Mouse (Mus musculus): ENCODE measurements around the gene Sdf2. TPM values are rescaled to one million over a fixed set of nuclear protein-coding genes. Genes with fewer than 3 reads are reported as not detected.
A peak's percentile ranks its signal among the peaks of the same experiment; 100 is the strongest.

Sdf2 gene
- total and polyA plus RNA-seq, 2 experiments from 2014 or later = 112 to 113 TPM

GRCm38 (mm10) chr11:78260489-78261258 is 15.1 kb downstream of the Sdf2 start:
- H3K27ac ChIP-seq = no peak overlapping the region
- H3K4me2 ChIP-seq (ENCODE audit: low read depth, low read length) = peak overlapping the region; percentile 82; the same call in 1 of the 2 replicates
- no peaks in the 10 kb centered on the region for H3K4me1 ChIP-seq (ENCODE audit: insufficient read depth, low read length)
- no peak overlapping the region for H3K9ac ChIP-seq (replicated peaks; ENCODE audit: low read length)
- peak overlapping the region; percentile 92 for H3K4me3 ChIP-seq (ENCODE audit: low read length)
- no peak for DNase-seq (ENCODE audit: low spot score)
- no peak for ATAC-seq
- no peaks in the 10 kb centered on the region for H3K27me3 ChIP-seq (ENCODE audit: insufficient read depth, low read length)
- 94% methylated on average over 2 of the region's 2 CpGs for WGBS
- H3K36me3 ChIP-seq (ENCODE audit: insufficient read depth, low read length) = peaks cover 20% of the 10 kb centered on the region
- TF ChIP-seq CTCF (IDR thresholded peaks at IDR 0.05; ENCODE audit: low read depth) = no peak
- no peaks in the 10 kb centered on the region for H3K9me3 ChIP-seq (ENCODE audit: low read length)

GRCm38 (mm10) chr11:78261380-78262352 is 16.1 kb downstream of the Sdf2 start, which contains the start of gene 2610507B11Rik:
Gene 2610507B11Rik (plus strand): TSS chr11:78261752.
- DNase-seq (ENCODE audit: low spot score) (peak; percentile 98), ATAC-seq (peak; percentile 98)
- Histone ChIP-seq H3K4me1 (ENCODE audit: insufficient read depth, low read length) (no peaks in the 10 kb centered on the region), H3K27me3 (ENCODE audit: insufficient read depth, low read length) (no peaks in the 10 kb centered on the region), H3K36me3 (ENCODE audit: insufficient read depth, low read length) (peaks cover 28% of the 10 kb centered on the region), H3K9me3 (ENCODE audit: low read length) (no peaks in the 10 kb centered on the region), H3K27ac (peak within 1 kb of the TSS; percentile 90), H3K9ac (replicated peaks; ENCODE audit: low read length) (peak within 1 kb of the TSS; percentile 81), H3K4me3 (ENCODE audit: low read length) (peak within 1 kb of the TSS; percentile 92), H3K4me2 (ENCODE audit: low read depth, low read length) (peak within 1 kb of the TSS; percentile 82)
- under 1% methylated on average over 101 of the region's 115 CpGs for WGBS
- 0 out of 2 replicates have a peak, but pooled peaks have one; percentile 8 for TF ChIP-seq CTCF (IDR thresholded peaks at IDR 0.05; ENCODE audit: low read depth)

- 4% methylated on average over 8 of the region's 8 CpGs for WGBS
- DNase-seq (ENCODE audit: low spot score) (peak; percentile 90), ATAC-seq (peak; percentile 22; the same call in 1 of the 2 replicates)
- Histone ChIP-seq H3K9me3 (ENCODE audit: low read length) (no peaks in the 10 kb centered on the region), H3K9ac (replicated peaks; ENCODE audit: low read length) (peak overlapping the region; percentile 81; the same call in 1 of the 2 replicates), H3K27me3 (ENCODE audit: insufficient read depth, low read length) (no peaks in the 10 kb centered on the region), H3K4me3 (ENCODE audit: low read length) (peak overlapping the region; percentile 92), H3K27ac (peak overlapping the region; percentile 90; the same call in 1 of the 2 replicates), H3K4me2 (ENCODE audit: low read depth, low read length) (peak overlapping the region; percentile 82), H3K4me1 (ENCODE audit: insufficient read depth, low read length) (no peaks in the 10 kb centered on the region), H3K36me3 (ENCODE audit: insufficient read depth, low read length) (peaks cover 36% of the 10 kb centered on the region)
- peak; percentile 79 for TF ChIP-seq CTCF (IDR thresholded peaks at IDR 0.05; ENCODE audit: low read depth)
Measured at GRCm38 (mm10) chr11:78262550-78262949, 17.0 kb downstream of the Sdf2 start.

- Histone ChIP-seq H3K9me3 (ENCODE audit: low read length) (no peaks in the 10 kb centered on the region), H3K4me3 (ENCODE audit: low read length) (no peak overlapping the region), H3K9ac (replicated peaks; ENCODE audit: low read length) (no peak overlapping the region), H3K4me1 (ENCODE audit: insufficient read depth, low read length) (no peaks in the 10 kb centered on the region), H3K36me3 (ENCODE audit: insufficient read depth, low read length) (peaks cover 60% of the 10 kb centered on the region), H3K4me2 (ENCODE audit: low read depth, low read length) (no peak overlapping the region), H3K27ac (no peak overlapping the region), H3K27me3 (ENCODE audit: insufficient read depth, low read length) (no peaks in the 10 kb centered on the region)
- DNase-seq (ENCODE audit: low spot score) (no peak), ATAC-seq (no peak)
- no peak for TF ChIP-seq CTCF (IDR thresholded peaks at IDR 0.05; ENCODE audit: low read depth)
- 93% methylated on average over 6 of the region's 6 CpGs for WGBS
Measured at GRCm38 (mm10) chr11:78265571-78265970, 20.0 kb downstream of the Sdf2 start.

- Histone ChIP-seq H3K4me3 (ENCODE audit: low read length) (no peak overlapping the region), H3K4me2 (ENCODE audit: low read depth, low read length) (no peak overlapping the region), H3K4me1 (ENCODE audit: insufficient read depth, low read length) (no peaks in the 10 kb centered on the region), H3K9me3 (ENCODE audit: low read length) (no peaks in the 10 kb centered on the region), H3K9ac (replicated peaks; ENCODE audit: low read length) (no peak overlapping the region), H3K27ac (no peak overlapping the region), H3K36me3 (ENCODE audit: insufficient read depth, low read length) (peaks cover 76% of the 10 kb centered on the region), H3K27me3 (ENCODE audit: insufficient read depth, low read length) (no peaks in the 10 kb centered on the region)
- 71% methylated on average over 13 of the region's 13 CpGs for WGBS
- ATAC-seq (no peak), DNase-seq (ENCODE audit: low spot score) (peak; percentile 9)
- TF ChIP-seq CTCF (IDR thresholded peaks at IDR 0.05; ENCODE audit: low read depth) = no peak
Measured at GRCm38 (mm10) chr11:78271986-78272385, 26.4 kb downstream of the Sdf2 start.

- DNase-seq (ENCODE audit: low spot score) (no peak), ATAC-seq (no peak)
- no peak overlapping the region for H3K4me2 ChIP-seq (ENCODE audit: low read depth, low read length)
- peaks cover 81% of the 10 kb centered on the region for H3K36me3 ChIP-seq (ENCODE audit: insufficient read depth, low read length)
- no peaks in the 10 kb centered on the region for H3K9me3 ChIP-seq (ENCODE audit: low read length)
- H3K27ac ChIP-seq = no peak overlapping the region
- no peak overlapping the region for H3K4me3 ChIP-seq (ENCODE audit: low read length)
- WGBS = 97% methylated on average over 1 of the region's 1 CpGs
- no peaks in the 10 kb centered on the region for H3K27me3 ChIP-seq (ENCODE audit: insufficient read depth, low read length)
- no peak for TF ChIP-seq CTCF (IDR thresholded peaks at IDR 0.05; ENCODE audit: low read depth)
- H3K9ac ChIP-seq (replicated peaks; ENCODE audit: low read length) = no peak overlapping the region
- no peaks in the 10 kb centered on the region for H3K4me1 ChIP-seq (ENCODE audit: insufficient read depth, low read length)
Measured at GRCm38 (mm10) chr11:78275596-78275995, 30.1 kb downstream of the Sdf2 start.

All from hindbrain, postnatal 0 days (tissue).